Mouse (Mus musculus) T-cell, adult 2 months (primary cell): ENCODE data around the gene Stk39.
A peak's percentile ranks its signal among the peaks of the same experiment; 100 is the strongest.

Experiments used
- DNase-seq: peaks from one replicate; pipeline ENCODE4 v3.0.0; 2022; ENCODE audit warnings: low spot score

Stk39 gene

DNA sequence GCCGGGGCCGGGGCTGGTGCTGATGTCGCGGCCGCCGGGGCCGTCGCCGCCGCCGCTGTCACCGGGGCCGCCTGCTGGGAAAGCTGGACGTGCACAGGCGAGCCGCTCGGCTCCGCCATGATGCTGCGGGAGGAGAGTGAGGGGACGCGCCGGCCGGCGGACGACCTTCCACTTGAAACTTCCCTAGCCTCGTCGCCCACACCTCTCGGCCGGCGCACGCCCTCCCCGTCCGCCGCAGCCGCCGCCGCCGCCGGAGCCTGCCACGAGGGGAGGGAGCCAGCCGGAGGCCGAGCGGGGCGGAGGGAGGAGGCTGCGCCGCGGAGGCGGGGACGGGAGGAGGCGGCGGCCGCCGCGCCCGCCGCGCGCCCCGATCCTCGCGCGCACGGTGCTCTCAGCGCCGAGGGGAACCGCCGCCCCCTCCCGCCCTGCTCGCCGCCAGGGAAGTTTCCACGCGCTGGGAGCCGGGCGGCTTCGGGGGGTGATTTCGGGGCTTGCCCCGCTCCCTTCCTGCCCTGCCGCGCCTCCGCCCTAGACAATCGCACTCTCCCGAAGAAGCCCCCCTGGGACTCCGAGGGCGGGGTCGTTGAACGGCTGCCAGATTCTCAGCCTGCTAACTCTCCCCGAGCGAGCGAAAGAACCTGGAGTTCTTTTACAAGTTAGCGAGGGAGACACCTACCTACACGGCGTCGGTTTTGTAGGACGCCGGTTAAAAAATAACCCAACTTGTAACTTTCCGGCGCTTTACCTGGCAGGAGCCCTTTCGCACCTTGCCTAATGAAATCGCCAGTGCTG lies at the start of gene Stk39:
Gene Stk39 (minus strand): TSS at position 510 of the 792 bp plus-strand sequence.
- DNase-seq = peak; percentile 64

DNA sequence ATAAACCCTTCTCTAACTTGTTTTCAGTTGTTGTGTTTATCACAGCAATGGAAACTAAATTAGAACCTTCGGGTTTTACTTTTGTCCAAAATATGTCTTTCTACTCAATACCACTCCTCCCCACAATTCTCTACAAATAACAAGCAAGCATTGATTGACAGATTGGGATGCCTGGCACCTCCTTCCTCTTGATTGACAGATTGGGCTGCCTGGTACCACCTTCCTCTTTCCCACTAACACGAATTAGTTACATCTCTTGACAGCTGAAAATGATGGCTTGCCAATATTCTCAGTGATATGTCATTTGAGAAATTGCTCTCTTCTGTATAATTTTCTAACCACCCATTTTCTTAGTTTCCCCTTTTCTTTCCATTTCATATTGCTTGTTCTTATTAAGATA lies 43.3 kb upstream of the Stk39 start:
- DNase-seq = no peak

DNA sequence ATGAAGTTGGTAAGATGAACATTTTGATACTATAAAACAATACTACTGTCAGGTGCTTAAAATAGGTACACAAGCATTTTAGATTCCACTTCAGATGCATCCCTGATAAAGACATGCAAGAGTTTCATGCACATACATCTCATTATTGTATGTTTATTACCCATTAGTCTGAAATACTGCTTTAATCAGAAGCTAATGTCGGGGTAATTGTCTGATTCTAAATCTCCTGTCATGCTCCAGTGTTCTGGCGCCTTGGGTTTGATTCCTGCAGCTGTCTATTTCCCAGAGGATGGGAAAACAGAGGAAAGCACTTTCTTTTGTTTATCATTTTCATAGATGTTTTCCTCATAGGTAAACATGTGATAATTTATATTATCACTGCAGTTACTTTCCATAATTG lies 31.1 kb upstream of the Stk39 start:
- DNase-seq = no peak

DNA sequence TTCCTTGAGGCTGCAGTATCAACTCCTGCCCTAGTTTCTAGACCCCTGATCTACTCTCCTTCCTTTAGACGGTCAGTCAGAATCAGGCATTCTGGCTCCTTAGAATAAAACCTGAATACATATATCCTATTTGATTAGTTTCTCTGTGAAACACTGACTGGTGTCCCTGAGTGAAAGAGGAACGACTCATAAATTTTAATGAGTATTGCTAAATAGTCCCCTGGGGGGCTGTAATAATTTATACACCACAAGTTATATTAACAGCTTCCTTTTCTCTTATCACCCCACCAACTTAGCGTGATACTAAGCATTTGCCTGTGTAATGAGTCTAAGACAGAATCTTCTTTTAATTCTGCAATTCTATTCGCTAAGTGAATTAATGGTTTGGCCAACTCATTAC lies 30.7 kb upstream of the Stk39 start:
- no peak for DNase-seq

DNA sequence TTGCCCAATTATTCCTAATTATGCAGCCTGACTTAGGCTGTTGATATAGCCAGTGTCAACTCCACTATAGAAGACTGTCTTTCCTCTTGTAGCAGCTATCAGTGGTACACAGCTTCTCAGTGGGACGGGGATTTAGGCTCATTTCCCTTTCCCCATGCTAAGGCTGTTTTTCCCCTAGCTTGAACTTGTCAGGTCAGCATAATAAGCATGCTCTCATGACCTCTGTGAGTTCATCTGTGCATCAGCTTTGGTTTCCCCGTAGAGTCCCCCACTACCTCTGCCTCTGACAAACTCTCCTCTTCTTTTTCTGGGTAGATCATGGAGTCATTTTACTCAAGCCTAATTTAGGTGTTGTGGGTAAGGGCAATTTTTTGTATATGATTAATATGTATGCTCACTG lies 30.2 kb upstream of the Stk39 start:
- DNase-seq = no peak

DNA sequence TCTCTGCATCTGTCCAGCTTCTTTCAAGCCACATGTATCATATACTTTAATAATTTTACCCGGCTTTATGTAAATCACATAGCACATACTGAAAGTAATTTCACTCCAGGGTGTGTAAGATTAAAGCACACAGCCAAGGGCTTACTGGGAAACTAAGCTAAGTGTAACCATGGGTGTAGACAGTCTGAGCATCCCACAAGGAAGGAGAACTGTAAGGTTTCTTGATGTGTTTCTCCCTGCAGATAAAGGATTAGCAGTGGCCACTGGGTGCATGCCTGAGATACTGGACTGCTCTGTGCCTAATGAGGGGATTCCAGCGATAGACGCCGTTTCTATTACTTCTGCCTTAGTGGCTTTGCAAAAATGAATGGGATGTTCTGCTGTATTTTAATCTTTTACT lies 14.2 kb upstream of the Stk39 start:
- no peak for DNase-seq

DNA sequence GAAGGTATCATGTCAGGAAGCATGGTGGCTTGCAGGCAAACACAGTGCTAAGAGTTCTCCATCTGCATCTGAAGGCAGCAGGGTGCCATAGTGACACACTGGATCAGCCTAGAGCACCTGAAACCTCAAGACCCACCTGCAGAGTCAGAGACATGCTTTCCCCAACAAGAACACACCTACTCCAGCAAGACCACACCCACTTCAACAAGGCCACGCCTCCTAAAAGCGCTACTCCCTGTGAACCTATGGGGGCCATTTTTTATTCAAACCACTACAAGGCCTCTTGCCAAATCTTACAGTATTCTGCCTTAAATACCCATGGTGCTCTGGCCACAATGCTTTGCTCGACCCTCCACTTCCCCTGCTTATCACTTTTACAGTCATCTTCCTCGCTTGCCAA lies 13.1 kb upstream of the Stk39 start:
- peak; percentile 53 for DNase-seq

DNA sequence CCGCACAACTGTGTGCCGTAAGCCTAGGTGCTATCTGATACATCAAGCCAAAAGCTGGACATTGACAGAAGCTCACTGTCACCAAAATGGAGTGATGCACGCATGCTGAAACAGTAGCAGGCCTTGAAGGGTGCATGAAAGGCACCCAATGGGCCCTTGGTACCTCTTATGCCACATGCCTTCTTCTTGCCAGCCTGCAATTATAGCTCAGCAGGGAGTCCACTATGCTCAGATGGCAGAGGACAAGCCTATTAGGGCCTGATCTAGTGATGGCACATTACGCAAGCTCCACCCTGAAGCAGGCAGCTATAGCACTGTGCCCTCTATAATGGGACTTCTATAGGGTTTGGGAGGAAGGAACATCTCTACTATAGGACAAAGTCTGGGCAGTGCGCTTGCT lies 10.8 kb upstream of the Stk39 start:
- no peak for DNase-seq

DNA sequence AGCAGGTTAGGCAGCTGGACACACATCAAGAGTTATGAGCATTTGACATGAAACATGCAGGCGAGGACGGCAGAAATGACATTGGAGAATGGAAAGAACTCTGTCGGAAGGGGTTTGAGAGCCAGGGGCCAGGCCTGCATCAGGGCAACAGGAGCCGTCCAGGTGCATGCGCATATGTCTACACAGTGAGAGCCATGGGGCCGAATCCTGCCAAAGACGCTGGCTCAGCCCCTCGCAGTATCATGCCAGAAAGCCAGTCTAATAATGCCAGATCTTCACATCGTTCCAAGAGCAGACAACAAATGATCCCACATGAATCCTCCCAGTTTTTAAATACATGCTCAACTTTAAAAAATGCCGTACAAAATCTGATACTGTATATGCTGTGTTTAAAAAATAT lies 7.8 kb upstream of the Stk39 start:
- DNase-seq = no peak

DNA sequence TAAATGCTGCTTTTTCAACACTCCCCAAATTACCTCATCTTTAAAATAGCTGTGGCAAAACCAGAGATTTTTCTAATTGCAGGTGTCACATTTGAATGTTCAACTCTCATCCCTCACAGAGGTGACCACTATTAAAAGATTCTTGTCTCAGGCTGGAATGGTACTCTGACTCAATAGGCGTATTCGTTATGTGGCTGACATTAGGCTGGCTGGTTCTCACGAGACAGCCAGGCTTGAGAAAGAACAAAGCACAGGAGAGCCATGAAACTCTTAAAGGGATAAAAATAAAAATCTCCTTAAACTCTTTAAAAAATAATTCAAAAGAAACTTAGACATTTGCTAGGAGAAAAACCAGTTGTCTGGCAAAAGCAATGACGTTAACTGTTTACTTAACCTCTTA lies 853 bp upstream of the Stk39 start:
- no peak for DNase-seq

DNA sequence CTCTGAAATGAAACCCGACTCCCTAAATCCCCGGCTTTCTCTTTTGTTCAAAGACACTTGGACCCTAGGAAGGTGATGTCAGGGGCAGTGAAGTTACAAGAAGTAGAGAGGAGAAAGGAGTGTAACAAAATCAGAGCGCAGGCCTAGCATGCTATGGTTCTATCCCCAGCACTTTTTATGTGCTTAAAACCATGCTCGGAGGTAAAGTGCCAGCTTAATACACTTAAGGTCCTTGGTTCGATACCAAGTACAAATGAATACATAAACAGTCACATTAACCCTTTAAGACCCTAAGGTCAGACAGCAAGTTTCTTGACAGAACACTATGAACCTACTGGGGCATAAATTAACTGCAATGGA lies 463 bp upstream of the Stk39 start:
- no peak for DNase-seq

DNA sequence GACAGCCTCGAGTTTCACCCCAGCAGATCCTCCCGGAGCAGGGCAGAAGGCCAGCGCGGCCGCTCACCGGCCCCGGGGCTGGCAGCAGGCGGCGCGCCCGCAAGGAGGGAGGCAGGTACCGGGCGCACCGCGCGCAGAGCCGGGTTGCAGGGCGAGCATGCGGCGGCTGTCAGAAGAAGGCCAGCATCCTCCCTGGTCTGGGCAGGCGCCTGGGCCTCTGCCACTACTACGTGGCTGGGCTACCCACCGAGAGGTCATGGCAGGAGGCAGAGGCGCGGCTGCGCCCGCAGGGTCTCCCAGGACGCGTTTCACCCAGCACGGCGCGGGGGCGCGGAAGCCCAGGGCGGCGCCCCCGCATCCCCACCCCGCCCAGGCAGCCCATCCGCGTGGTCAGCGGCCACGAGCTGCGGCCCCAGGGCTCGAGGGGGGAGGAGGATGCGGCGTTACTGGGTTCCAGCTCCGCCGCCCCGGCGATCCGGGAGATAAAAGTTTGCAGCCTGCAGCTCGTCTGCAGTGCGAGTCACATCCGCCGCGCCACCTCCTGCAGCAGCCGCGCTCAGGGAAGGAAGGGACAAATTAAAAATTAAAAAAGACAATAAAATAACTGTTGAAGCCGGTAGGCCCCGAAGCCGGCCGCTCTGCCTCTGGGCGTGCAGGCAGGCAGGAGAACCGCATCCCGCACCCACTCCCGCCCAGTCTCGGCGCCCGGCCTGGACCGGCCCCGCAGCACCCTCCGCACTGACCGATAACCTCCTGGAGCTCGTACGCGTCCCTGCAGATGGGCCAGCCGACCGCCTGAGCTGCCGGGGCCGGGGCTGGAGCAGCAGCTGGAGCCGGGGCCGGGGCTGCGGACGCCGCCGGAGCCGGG lies 943 bp downstream of the Stk39 start:
- DNase-seq = peak; percentile 56

DNA sequence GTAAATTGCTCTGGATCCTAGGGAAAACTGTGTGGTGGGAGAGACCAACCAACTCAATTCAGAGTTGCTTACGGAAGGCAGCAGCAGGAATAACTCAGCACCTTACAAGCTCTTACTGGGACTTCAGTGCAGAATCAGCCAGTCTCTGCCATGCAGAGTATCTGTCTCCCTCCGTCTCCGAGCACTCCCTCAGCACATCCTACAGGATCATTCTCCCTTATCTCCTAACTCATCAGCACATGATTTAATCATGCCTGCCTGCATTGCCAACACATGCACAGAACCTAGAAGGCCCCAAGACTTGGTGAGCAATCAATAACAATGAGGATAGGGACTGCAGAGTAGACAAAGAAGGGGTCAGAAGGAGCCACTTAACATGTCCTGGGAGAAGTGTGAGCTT lies 2.6 kb downstream of the Stk39 start:
- DNase-seq = no peak

DNA sequence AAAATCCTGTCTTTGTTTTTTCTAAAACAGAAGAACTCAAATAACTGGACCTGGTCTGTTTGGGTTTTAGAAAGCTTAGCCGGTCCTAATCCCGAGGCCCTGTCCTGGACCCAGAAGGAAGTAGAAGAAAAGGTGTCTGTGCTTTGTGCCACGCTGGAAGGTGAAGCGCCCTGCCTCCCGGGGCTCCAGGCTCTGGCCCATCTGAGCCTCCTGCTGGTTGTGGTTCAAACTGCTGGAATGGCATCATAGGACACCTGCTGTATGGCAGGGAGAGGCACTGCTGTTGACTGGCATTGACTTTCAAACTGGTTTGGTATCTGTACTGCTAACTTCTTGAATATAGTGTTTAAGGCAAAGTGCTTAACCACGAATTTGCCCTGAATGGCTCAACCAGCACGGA lies 3.4 kb downstream of the Stk39 start:
- peak; percentile 24 for DNase-seq

DNA sequence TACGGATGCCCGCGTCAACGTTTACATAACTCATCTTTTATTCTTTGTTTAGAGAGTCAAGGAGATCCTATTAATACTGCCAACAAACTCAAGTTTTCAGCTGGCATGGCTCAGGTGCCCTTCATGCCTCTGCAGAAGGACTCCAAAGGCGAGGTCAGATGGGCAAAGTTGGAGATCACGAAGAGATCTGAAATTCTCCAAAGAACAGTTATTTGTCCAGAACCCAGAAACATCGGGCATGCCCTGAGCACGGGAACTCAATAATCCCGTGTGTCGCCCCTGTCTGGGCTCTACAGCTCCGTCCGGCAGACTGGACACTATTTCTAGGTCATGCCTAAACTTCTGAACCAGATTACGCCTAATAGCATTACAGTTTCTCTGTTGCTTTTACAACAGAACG lies 3.8 kb downstream of the Stk39 start:
- DNase-seq = no peak

DNA sequence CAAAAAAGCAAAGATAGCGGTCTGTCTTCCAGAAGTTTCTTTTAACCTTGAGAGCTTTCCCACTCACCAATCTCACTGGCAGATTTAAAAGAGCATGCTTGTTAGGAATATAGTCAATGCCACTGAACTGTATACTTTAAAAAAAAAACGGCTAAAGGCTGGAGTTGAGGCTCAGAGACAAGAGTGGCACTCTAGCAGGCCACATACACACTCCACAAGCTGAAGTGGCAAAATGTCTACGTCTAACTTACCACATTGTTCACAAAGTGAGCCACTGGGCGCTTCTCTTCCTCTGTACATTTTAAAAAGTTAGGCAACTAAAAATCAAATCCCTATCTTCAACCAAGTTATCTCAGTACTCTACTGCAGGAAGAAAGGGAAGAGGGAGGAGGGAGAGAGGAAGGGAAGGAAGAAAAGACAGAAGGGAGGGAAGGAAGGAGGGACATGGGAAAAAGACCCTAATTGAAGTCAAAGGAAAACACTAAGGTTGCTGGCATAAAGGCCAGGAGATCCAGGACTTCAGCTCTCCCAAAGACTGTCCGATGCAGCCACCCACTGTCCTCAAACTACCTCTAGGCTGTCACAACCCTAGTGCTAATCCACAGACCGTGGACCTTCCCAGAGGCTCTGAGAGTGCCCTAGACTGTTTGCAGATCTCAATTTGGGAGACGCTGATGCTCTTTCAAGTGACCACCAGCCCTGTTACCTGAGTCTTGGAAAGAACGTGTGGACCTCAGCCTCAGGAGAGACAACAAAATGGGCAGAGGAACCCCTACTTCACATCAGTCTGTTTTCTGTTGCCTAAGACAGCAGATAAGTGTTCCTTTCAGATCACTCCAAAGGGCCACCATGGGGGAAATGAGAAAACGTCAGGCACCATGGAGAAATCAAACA lies 4.7 kb downstream of the Stk39 start:
- no peak for DNase-seq

DNA sequence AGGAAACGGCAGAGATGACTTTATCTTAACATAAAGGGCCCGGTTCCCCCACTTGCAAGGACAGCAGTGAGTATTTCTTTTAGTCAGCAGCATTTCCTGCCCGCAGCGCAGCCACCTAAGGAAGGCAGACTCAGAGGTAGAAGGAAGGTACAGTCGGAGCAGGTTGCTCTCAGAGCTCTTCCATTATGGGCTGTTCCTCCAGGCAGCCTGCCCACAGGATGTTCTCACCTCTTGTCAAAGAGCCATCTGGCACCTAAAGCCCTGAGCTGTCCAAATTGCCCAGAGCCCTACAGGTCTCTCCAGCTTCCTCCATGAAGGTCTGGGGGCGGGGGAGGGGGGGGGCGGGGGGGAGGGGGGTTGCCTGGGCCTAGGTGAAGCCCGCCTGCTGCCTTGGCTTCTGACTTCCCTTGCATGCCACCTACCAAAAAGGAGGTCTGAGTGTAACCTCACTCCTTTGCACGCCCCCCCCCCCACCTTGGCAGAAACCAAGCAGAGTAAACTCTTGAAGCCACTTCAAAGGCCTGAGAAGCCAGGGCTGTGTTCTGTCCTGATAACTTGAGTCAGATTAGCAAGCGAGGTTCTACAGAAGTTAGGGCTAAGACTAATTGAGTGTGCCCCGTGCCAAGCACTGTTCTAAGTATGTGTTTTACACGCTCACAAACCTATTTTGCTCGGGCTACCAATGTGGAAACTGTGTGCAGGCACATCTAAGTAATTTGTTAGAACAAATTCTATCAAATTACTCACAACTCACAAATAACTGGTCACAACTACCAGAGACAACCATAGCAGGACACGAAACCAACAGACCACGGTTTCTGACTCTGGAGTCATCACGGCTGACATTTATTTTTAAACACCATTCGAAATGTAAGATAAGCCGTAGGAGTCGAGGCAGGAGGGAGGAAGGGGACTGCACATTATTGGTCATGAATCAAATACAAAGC lies 5.7 kb downstream of the Stk39 start:
- DNase-seq = peak; percentile 81

DNA sequence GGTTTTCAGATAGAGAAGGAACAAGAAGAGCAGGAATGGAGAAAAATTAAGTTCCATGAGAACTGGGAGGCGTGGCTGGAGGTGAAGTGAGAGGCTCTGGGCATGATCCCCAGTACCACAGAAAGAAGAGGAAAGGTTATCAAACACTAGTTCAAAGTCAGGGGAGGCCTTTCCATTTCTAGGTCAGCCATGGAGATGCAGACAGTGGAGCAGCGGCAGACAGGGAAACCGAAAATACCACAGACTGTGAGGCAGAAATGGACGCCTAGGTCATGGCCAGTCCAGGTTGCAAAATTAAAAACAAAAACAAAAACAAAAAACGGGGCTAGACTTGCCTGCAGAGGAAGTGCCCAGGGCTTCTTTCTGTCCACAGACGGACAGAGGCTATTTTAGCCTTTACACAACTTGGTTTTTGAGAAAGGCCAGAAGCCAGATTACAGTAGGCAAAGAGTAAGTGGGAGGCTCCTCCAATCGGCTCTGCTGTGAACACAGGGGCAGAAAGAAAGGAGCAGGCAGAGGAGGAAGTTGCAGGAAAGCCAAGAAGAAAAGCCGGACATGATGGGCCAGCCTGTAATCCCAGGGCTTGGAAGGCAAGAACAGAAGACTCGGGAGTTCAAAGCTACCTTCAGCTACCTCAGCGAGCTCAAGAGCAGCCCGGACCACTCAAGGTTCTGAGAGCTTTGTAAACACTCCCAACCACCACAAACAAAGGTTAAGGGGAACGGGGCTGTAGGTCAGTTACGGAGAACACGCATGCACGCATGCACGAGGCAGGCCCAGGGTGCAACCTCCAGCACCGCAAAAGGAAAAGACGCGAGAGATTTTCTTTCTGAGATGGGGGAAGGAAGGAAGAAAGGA lies 6.6 kb downstream of the Stk39 start:
- DNase-seq = no peak

DNA sequence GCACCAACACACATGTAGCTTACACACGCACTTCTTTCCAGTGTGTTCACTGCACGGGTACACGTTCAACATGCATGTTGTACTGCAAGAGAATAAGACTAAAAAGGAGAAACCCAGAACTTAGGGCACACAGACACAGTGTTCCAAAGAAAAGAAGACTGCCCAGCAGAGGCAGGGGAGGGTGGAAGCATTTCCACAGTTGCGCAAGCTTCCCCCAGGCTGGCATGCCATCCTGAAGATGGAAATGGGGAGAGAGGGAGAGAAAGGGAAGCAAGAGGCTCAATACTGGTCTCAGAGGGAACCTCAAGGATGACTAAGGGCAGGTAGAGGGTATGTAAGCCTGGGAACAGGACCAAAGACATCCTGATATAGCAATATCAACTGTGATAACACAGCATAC lies 7.6 kb downstream of the Stk39 start:
- no peak for DNase-seq

DNA sequence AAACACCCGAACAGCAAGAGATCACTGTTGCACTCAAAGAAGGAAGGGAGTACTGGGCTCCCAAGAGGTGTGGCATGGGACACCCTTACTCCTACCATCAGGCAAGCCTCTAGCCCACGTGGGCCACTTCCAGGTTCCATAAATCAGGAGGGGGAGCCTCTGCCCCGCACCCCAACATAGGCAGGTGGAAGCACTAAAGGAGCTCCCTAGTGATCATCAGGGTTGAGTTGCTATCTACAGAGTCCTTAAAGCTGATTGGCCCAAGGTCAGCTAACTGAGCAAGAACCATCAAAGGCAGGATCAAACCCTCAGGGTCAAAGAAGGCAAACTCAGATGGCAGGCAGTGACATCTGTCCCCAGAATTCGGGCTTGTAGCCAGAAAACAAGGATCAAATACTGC lies 8.3 kb downstream of the Stk39 start:
- no peak for DNase-seq
